Mouse (Mus musculus): ENCODE measurements at regions not wholly inside any gene's neighbourhood (a gene's known extent, or its start where the extent isn't known, plus 50 kb on each side); places are given as distances from the start of the nearest gene placed in this dataset.

- H3K4me3 ChIP-seq = no peak overlapping the region
- DNase-seq (ENCODE audit: low spot score) = peak; percentile 85
- H3K4me1 ChIP-seq (replicated peaks) = no peaks in the 10 kb centered on the region
- H3K36me3 ChIP-seq = no peaks in the 10 kb centered on the region
- H3K27me3 ChIP-seq (ENCODE audit: insufficient read depth, poor library complexity, severe bottlenecking) = no peaks in the 10 kb centered on the region
- WGBS = 83% methylated on average over 7 of the region's 7 CpGs
- no peak overlapping the region for H3K27ac ChIP-seq
- no peaks in the 10 kb centered on the region for H3K9me3 ChIP-seq
Observed at GRCm38 (mm10) chr1:102628061-102628460, 2140.3 kb upstream of the Cdh20 start.

- Histone ChIP-seq H3K4me3 (no peak overlapping the region), H3K4me1 (replicated peaks) (no peaks in the 10 kb centered on the region), H3K36me3 (no peaks in the 10 kb centered on the region), H3K9me3 (no peaks in the 10 kb centered on the region), H3K27me3 (ENCODE audit: insufficient read depth, poor library complexity, severe bottlenecking) (no peaks in the 10 kb centered on the region), H3K27ac (no peak overlapping the region)
- DNase-seq (ENCODE audit: low spot score) = no peak
- WGBS = 65% methylated on average over 1 of the region's 1 CpGs
Observed at GRCm38 (mm10) chr1:102644379-102644778, 2123.9 kb upstream of the Cdh20 start.

- 90% methylated on average over 2 of the region's 2 CpGs for WGBS
- Histone ChIP-seq H3K27ac (no peak overlapping the region), H3K27me3 (ENCODE audit: insufficient read depth, poor library complexity, severe bottlenecking) (no peaks in the 10 kb centered on the region)
Observed at GRCm38 (mm10) chr1:102687367-102688070, 2080.8 kb upstream of the Cdh20 start.

GRCm38 (mm10) chr1:102716459-102716858, 2051.9 kb upstream of the Cdh20 start:
- WGBS = 77% methylated on average over 2 of the region's 2 CpGs
- no peak for DNase-seq (ENCODE audit: low spot score)
- H3K36me3 ChIP-seq = no peaks in the 10 kb centered on the region
- H3K27ac ChIP-seq = no peak overlapping the region
- no peaks in the 10 kb centered on the region for H3K27me3 ChIP-seq (ENCODE audit: insufficient read depth, poor library complexity, severe bottlenecking)
- no peaks in the 10 kb centered on the region for H3K9me3 ChIP-seq
- no peaks in the 10 kb centered on the region for H3K4me1 ChIP-seq (replicated peaks)
- H3K4me3 ChIP-seq = no peak overlapping the region

More at GRCm38 (mm10) chr1:102687367-102688070, 2080.8 kb upstream of the Cdh20 start:
- Histone ChIP-seq H3K9me3 (no peaks in the 10 kb centered on the region), H3K4me3 (no peak overlapping the region), H3K4me1 (replicated peaks) (no peaks in the 10 kb centered on the region), H3K36me3 (no peaks in the 10 kb centered on the region)
- no peak for DNase-seq (ENCODE audit: low spot score)

- H3K4me1 ChIP-seq (replicated peaks) = no peaks in the 10 kb centered on the region
- H3K27ac ChIP-seq = no peak overlapping the region
- no peak for DNase-seq (ENCODE audit: low spot score)
- 95% methylated on average over 1 of the region's 1 CpGs for WGBS
- no peaks in the 10 kb centered on the region for H3K9me3 ChIP-seq
- H3K4me3 ChIP-seq = no peak overlapping the region
- no peaks in the 10 kb centered on the region for H3K27me3 ChIP-seq (ENCODE audit: insufficient read depth, poor library complexity, severe bottlenecking)
- H3K36me3 ChIP-seq = no peaks in the 10 kb centered on the region
Observed at GRCm38 (mm10) chr1:102733991-102734390, 2034.3 kb upstream of the Cdh20 start.

- Histone ChIP-seq H3K36me3 (no peaks in the 10 kb centered on the region), H3K27ac (no peak overlapping the region), H3K4me1 (replicated peaks) (no peaks in the 10 kb centered on the region), H3K27me3 (ENCODE audit: insufficient read depth, poor library complexity, severe bottlenecking) (no peaks in the 10 kb centered on the region), H3K9me3 (no peaks in the 10 kb centered on the region), H3K4me3 (no peak overlapping the region)
- DNase-seq (ENCODE audit: low spot score) = no peak
- WGBS = 78% methylated on average over 3 of the region's 3 CpGs
Observed at GRCm38 (mm10) chr1:102735392-102735791, 2032.9 kb upstream of the Cdh20 start.

- Histone ChIP-seq H3K27me3 (ENCODE audit: insufficient read depth, poor library complexity, severe bottlenecking) (no peaks in the 10 kb centered on the region), H3K27ac (no peak overlapping the region), H3K36me3 (no peaks in the 10 kb centered on the region), H3K9me3 (no peaks in the 10 kb centered on the region), H3K4me1 (replicated peaks) (no peaks in the 10 kb centered on the region), H3K4me3 (no peak overlapping the region)
- no peak for DNase-seq (ENCODE audit: low spot score)
- WGBS = 81% methylated on average over 1 of the region's 1 CpGs
Observed at GRCm38 (mm10) chr1:102757941-102758340, 2010.4 kb upstream of the Cdh20 start.
